Mouse (Mus musculus) liver, embryonic 14.5 days (tissue): ENCODE results near the gene Klf2. TPM values are rescaled to one million over a fixed set of nuclear protein-coding genes. Genes with fewer than 3 reads are reported as not detected.

Source experiments
- ATAC-seq: fragments of 200-750 bp; cut with Nextera tagmentation; 2 replicates; pipeline ENCODE4 v1.8.0; 2017; ENCODE audit warnings: moderate number of reproducible peaks, mild to moderate bottlenecking, moderate library complexity; ENCODE audit not compliant: insufficient read depth
- DNase-seq, 3 experiments: peaks; one replicate each; pipeline ENCODE4 v3.0.0-alpha.2; 2012 to 2013; ENCODE audit warnings: low read depth in 3 of 3, low spot score in 3 of 3
- H3K27ac ChIP-seq: fragments of 300-500 bp; sonication (generic); 2 replicates; pipeline ENCODE4 v1.5.1; 2014; ENCODE audit warnings: moderate library complexity, mild to moderate bottlenecking, control low read depth, inconsistent platforms
- H3K27me3 ChIP-seq: fragments of 300-500 bp; sonication (generic); 2 replicates; pipeline ENCODE4 v1.6.1; 2014; ENCODE audit warnings: mild to moderate bottlenecking, low read length, moderate library complexity; ENCODE audit not compliant: control insufficient read depth, insufficient read depth
- H3K36me3 ChIP-seq: fragments of 300-500 bp; sonication (generic); replicated peaks from 2 replicates; pipeline ENCODE4 v1.6.1; 2014; ENCODE audit warnings: low read depth; ENCODE audit not compliant: control insufficient read depth, insufficient read depth
- H3K4me1 ChIP-seq, 2 experiments: fragments of 200-500 bp in 1 of 2; fragments of 300-500 bp in 1 of 2; sonication (generic) in 1 of 2; replicated peaks; 2 replicates each; pipeline ENCODE4 v1.6.1; 2012 to 2014; ENCODE audit warnings: antibody characterized with exemption in 1 of 2, inconsistent platforms in 1 of 2, low read length in 1 of 2; ENCODE audit not compliant: control insufficient read depth in 2 of 2, insufficient read depth in 2 of 2
- H3K4me2 ChIP-seq: fragments of 300-500 bp; sonication (generic); 2 replicates; pipeline ENCODE4 v1.6.1; 2014; ENCODE audit warnings: low read depth, mild to moderate bottlenecking, control low read depth, moderate library complexity
- H3K4me3 ChIP-seq, 2 experiments: fragments of 200-500 bp in 1 of 2; fragments of 300-500 bp in 1 of 2; sonication (generic) in 1 of 2; 2 replicates each; pipeline ENCODE4 v1.5.1; 2012 to 2014; ENCODE audit warnings: low read depth in 2 of 2, low read length in 2 of 2, mild to moderate bottlenecking in 2 of 2, control low read depth in 1 of 2, inconsistent platforms in 1 of 2, moderate library complexity in 1 of 2; ENCODE audit not compliant: insufficient read depth in 1 of 2
- H3K9ac ChIP-seq: fragments of 300-500 bp; sonication (generic); replicated peaks from 2 replicates; pipeline ENCODE4 v1.6.1; 2014; ENCODE audit warnings: mild to moderate bottlenecking, control low read depth, moderate library complexity
- H3K9me3 ChIP-seq: fragments of 300-500 bp; sonication (generic); 2 replicates; pipeline ENCODE4 v1.6.1; 2016; ENCODE audit warnings: low read length, mixed read lengths; ENCODE audit not compliant: control insufficient read depth
- CTCF ChIP-seq: IDR thresholded peaks from 2 replicates; pipeline ENCODE4 v1.5.1; 2016; ENCODE audit warnings: antibody characterized with exemption, low read depth, control low read depth
- EP300 ChIP-seq: IDR thresholded peaks from 2 replicates; pipeline ENCODE4 v1.6.1; 2016; ENCODE audit warnings: antibody characterized with exemption, low read depth
- WGBS: fragments of 180-500 bp; shearing (Covaris S2); extraction: QIAGEN DNeasy Blood & Tissue Kit; methylation state at CpG from one replicate; pipeline ENCODE4 v1.1.7; 2014; ENCODE audit not compliant: insufficient replicate concordance; 5-methylcytosine and 5-hydroxymethylcytosine counted together
- polyA plus RNA-seq, 2 experiments: library from polyadenylated mRNA; depleted of rRNA in 1 of 2; stranded (reverse) in 1 of 2; unstranded in 1 of 2; fragments of >200 nt; fragmentation: Nextera tagmentation in 1 of 2; extraction: Ambion mirVana in 1 of 2; gene quantifications; 2 replicates each; pipeline versions ENCODE4 v1.2.1 to v1.2.3; 2012 to 2014

The Klf2 gene
- polyA plus RNA-seq, 2 experiments: 2.0 to 2.9 TPM

DNA sequence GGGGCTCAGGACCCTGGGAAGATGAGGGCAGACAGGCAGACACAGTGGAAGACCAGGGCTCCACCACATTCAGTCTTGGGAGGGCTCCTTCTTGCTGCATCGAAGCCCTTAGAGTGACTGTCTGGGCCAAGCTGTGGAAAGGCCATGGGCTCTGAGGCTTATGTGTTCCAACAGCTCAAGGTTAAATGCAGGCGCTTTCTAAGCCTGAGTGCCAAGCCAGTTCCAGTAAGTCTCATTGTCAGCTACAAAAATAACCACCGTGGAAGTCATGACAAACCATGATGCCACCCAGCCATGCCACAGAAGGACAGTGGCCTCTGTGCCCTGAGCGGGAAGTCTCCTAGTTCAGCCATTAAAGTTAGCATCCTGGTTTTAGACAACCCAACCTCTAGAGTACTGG, 12.8 kb downstream of the Klf2 start:
- no peak overlapping the region for H3K9ac ChIP-seq
- H3K36me3 ChIP-seq: no peaks in the 10 kb centered on the region
- DNase-seq: no peak
- H3K9me3 ChIP-seq: no peaks in the 10 kb centered on the region
- TF ChIP-seq EP300 (no peak), CTCF (no peak)
- no peaks in the 10 kb centered on the region for H3K4me1 ChIP-seq
- WGBS: 67% methylated on average over 4 of the region's 4 CpGs
- no peak for ATAC-seq
- H3K4me2 ChIP-seq: no peak overlapping the region
- H3K27ac ChIP-seq: no peak overlapping the region
- H3K27me3 ChIP-seq: no peaks in the 10 kb centered on the region
- no peak overlapping the region for H3K4me3 ChIP-seq

DNA sequence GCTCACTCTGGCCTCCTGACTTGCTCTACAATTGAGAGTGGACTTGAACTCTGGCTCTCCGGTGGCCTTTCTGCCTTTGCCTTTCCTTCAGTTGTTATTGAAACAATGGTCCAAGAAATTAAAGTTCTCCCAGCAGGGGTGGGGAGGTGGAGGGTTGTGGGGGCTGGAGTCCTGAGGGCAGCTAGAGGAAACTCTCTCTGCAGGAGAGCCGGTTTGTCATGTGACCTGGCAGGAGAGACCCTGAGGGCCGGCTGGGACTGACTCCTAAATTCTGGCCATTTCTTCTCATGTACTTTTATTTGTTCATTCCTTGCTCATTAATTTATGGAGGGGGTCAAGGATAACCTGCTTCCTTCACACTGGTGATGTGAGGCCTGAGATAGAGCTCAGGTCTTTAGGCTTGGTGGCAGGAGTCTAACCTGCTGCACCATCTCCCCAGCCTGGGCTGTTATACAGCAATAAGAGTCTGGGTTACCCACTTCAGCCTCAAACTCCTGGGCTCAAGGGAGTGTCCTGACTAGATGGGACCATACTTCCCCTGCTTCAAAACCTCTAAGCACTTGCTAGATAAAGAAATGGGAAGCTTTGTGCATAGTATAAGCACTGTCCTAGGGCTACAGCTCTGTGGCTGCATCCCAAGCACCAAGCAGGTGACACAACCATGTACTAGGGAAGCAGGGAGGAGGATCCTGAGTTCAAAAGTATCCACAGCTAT, 14.8 kb downstream of the Klf2 start:
- DNase-seq: no peak
- no peaks in the 10 kb centered on the region for H3K27me3 ChIP-seq
- no peak overlapping the region for H3K9ac ChIP-seq
- no peak overlapping the region for H3K4me3 ChIP-seq
- H3K27ac ChIP-seq: no peak overlapping the region
- no peaks in the 10 kb centered on the region for H3K4me1 ChIP-seq
- TF ChIP-seq CTCF: no peak
- no peak for TF ChIP-seq EP300
- no peak for ATAC-seq
- 41% methylated on average over 3 of the region's 3 CpGs for WGBS
- no peak overlapping the region for H3K4me2 ChIP-seq
- H3K36me3 ChIP-seq: no peaks in the 10 kb centered on the region
- H3K9me3 ChIP-seq: no peaks in the 10 kb centered on the region

DNA sequence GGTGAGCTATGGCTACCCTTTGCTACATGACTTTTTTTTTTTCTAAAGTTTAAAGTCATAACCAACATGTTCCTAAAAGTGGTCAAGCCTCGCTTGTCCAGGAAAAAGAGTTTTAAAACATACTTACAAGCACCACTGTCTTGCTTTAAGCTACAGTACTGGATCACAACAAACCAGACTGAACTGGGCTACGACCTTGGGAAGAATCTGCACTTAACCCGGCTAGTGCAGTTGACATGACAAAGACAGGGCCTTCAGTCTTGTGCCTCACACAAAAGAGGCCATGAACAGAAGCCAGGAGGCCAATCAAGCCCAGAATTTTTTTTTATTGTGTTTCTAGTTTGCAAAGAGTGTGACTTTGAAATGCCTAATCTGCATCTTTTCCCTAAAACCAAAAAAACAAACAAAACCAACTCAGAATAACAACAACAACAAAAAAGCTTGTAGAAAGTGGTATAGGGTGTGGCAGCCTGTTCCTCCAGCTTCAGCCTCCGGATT, 15.4 kb downstream of the Klf2 start:
- Histone ChIP-seq H3K4me1 (no peaks in the 10 kb centered on the region), H3K36me3 (no peaks in the 10 kb centered on the region), H3K4me3 (no peak overlapping the region), H3K9ac (no peak overlapping the region), H3K27me3 (no peaks in the 10 kb centered on the region), H3K27ac (no peak overlapping the region), H3K9me3 (no peaks in the 10 kb centered on the region), H3K4me2 (no peak overlapping the region)
- TF ChIP-seq CTCF: no peak
- no peak for TF ChIP-seq EP300
- DNase-seq (no peak), ATAC-seq (no peak)
- WGBS: 66% methylated on average over 4 of the region's 4 CpGs

DNA sequence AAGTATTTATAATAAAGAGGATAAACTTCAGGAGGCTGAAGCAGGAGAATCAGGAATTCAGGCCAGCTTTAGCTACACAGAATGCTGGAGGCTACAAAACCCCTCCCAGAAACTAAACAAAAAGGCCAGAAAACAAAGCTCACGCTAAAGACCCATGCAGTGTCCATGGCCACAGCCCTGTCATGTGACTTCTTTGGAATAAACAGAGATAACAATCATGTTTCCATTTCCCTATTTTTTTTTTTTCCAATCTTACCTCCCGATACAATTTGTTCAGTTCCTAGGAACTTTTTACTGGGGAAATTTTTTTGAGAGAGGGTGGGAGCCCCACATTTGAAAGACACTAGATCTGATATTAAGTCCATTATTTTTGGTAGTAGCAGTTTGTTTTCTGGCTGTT, 17.4 kb downstream of the Klf2 start:
- no peaks in the 10 kb centered on the region for H3K9me3 ChIP-seq
- H3K4me3 ChIP-seq: no peak overlapping the region
- no peak overlapping the region for H3K27ac ChIP-seq
- no peak overlapping the region for H3K4me2 ChIP-seq
- no peak for TF ChIP-seq EP300
- TF ChIP-seq CTCF: no peak
- DNase-seq (no peak), ATAC-seq (no peak)
- peaks cover 4% of the 10 kb centered on the region for H3K36me3 ChIP-seq
- no peaks in the 10 kb centered on the region for H3K27me3 ChIP-seq
- H3K9ac ChIP-seq: no peak overlapping the region
- no peaks in the 10 kb centered on the region for H3K4me1 ChIP-seq
- WGBS: 66% methylated on average over 2 of the region's 2 CpGs

DNA sequence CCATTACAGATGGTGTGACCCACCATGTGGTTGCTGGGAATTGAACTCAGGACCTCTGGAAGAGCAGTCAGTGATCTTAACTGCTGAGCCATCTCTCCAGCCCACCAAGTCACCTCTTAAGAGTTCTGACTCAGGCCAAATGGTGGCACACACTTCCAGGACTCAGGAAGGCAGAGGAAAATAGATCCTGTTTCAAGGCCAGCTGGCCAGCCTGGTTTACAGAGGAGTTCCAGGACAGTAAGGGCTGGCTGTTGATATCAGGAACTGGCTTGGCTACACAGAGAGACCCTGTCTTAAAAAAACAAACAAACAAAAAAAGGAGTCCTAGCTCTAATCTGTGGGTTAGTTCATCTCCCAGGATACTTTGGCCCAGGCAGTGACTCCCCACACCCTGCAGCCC, 18.2 kb downstream of the Klf2 start:
- peaks cover 6% of the 10 kb centered on the region for H3K36me3 ChIP-seq
- DNase-seq (no peak), ATAC-seq (no peak)

More for the DNA sequence above, 18.2 kb downstream of the Klf2 start:
- H3K4me2 ChIP-seq: no peak overlapping the region
- H3K4me1 ChIP-seq: no peaks in the 10 kb centered on the region
- no peak overlapping the region for H3K4me3 ChIP-seq
- no peak overlapping the region for H3K9ac ChIP-seq
- TF ChIP-seq EP300 (no peak), CTCF (no peak)
- no peaks in the 10 kb centered on the region for H3K9me3 ChIP-seq
- H3K27ac ChIP-seq: no peak overlapping the region
- H3K27me3 ChIP-seq: no peaks in the 10 kb centered on the region
